Mouse (Mus musculus): ENCODE results near the gene Ctnna3. TPM values are rescaled to one million over a fixed set of nuclear protein-coding genes. Genes with fewer than 3 reads are reported as not detected.

Ctnna3 gene
- total and polyA plus RNA-seq, 2 experiments from 2014 or later = 0.63 to 1.0 TPM

DNA sequence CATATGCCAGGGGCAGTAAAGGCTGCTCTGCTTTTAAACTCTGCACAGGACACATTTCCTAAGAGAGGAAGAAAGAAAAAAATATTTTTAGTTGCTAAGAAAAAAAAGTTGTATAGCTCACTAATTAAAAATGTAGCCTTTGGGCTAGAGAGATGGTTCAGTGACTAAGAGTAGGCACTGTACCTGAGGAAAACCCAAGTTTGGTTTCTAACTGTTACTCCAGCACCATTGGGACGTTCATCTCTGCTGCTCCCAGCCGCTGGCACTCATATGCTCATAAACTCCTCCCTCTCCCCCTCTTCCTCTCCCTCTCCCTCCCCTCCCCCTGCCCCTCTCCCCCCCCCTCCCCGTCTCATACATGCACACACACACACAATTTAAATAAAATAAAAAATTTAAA is 1441.0 kb downstream of the Ctnna3 start:
- ATAC-seq (ENCODE audit: low FRiP score) (no peak), DNase-seq (ENCODE audit: low spot score) (no peak)
- 69% methylated on average over 3 of the region's 3 CpGs for WGBS
- no peak overlapping the region for H3K4me3 ChIP-seq (ENCODE audit: low read depth, low read length)
- no peak for TF ChIP-seq CTCF (IDR thresholded peaks at IDR 0.05)
- no peak overlapping the region for H3K27ac ChIP-seq (ENCODE audit: low read depth, low read length)
- H3K4me2 ChIP-seq (ENCODE audit: low read depth, low read length, poor library complexity, severe bottlenecking) = no peak overlapping the region
- no peaks in the 10 kb centered on the region for H3K9me3 ChIP-seq (ENCODE audit: low read length)
- H3K36me3 ChIP-seq (ENCODE audit: insufficient read depth, low read length) = no peaks in the 10 kb centered on the region
- no peak overlapping the region for H3K9ac ChIP-seq (replicated peaks; ENCODE audit: low read length, poor library complexity, severe bottlenecking)
- H3K4me1 ChIP-seq (ENCODE audit: insufficient read depth, low read length) = no peaks in the 10 kb centered on the region
- no peaks in the 10 kb centered on the region for H3K27me3 ChIP-seq (ENCODE audit: insufficient read depth, low read length)

DNA sequence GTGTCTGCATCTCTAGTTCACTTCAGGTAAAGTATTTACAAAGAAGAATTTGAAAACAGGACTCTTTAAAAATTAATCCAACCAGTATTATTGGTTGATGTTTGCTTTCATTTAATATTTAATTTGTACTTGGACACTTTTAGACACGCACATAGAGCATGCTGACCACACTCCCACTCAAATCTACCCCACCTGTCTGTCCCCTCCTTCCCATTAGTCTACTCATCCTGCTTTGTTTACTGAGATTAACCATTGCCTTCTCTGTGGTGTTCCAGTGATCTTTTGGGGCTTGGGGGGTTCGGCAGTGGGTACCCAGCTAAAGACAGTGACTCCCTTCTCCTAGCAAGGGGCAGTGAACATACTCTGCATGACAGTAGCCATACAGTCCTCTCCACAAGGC is 1446.6 kb downstream of the Ctnna3 start:
- TF ChIP-seq CTCF (IDR thresholded peaks at IDR 0.05) = no peak

DNA sequence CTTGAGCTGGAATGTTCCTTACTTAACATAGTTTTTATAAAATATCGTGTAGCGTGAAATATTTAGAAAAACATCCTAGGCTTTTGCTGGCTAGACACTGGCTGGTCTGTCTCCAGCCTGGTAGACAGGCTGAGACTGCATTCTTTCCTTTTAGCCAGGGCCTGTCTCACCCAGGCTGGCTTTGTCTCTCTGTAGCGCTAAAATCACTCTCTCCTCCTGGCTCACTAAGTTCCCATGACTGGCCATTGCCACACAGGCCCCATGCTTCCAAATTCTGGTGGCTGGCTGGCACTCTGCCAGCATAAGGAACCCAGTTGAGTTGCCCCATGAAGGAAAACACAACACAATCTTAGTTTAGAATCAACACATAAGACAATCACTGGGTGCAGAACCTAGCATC is 1450.0 kb downstream of the Ctnna3 start:
- DNase-seq (ENCODE audit: low spot score) = no peak
- Histone ChIP-seq H3K27me3 (ENCODE audit: insufficient read depth, low read length) (no peaks in the 10 kb centered on the region), H3K9me3 (ENCODE audit: low read length) (no peaks in the 10 kb centered on the region), H3K27ac (ENCODE audit: low read depth, low read length) (no peak overlapping the region), H3K4me2 (ENCODE audit: low read depth, low read length, poor library complexity, severe bottlenecking) (no peak overlapping the region), H3K9ac (replicated peaks; ENCODE audit: low read length, poor library complexity, severe bottlenecking) (no peak overlapping the region), H3K4me1 (ENCODE audit: insufficient read depth, low read length) (no peaks in the 10 kb centered on the region), H3K36me3 (ENCODE audit: insufficient read depth, low read length) (no peaks in the 10 kb centered on the region), H3K4me3 (ENCODE audit: low read depth, low read length) (no peak overlapping the region)
- no peak for TF ChIP-seq CTCF (IDR thresholded peaks at IDR 0.05)
- ATAC-seq (ENCODE audit: low FRiP score) = no peak
- WGBS = 71% methylated on average over 3 of the region's 3 CpGs

More for the DNA sequence above, 1446.6 kb downstream of the Ctnna3 start:
- Histone ChIP-seq H3K9me3 (ENCODE audit: low read length) (no peaks in the 10 kb centered on the region), H3K4me3 (ENCODE audit: low read depth, low read length) (no peak overlapping the region), H3K4me2 (ENCODE audit: low read depth, low read length, poor library complexity, severe bottlenecking) (no peak overlapping the region), H3K27me3 (ENCODE audit: insufficient read depth, low read length) (no peaks in the 10 kb centered on the region), H3K9ac (replicated peaks; ENCODE audit: low read length, poor library complexity, severe bottlenecking) (no peak overlapping the region), H3K36me3 (ENCODE audit: insufficient read depth, low read length) (no peaks in the 10 kb centered on the region), H3K27ac (ENCODE audit: low read depth, low read length) (no peak overlapping the region), H3K4me1 (ENCODE audit: insufficient read depth, low read length) (no peaks in the 10 kb centered on the region)
- WGBS = 78% methylated on average over 2 of the region's 2 CpGs
- ATAC-seq (ENCODE audit: low FRiP score) (no peak), DNase-seq (ENCODE audit: low spot score) (no peak)

DNA sequence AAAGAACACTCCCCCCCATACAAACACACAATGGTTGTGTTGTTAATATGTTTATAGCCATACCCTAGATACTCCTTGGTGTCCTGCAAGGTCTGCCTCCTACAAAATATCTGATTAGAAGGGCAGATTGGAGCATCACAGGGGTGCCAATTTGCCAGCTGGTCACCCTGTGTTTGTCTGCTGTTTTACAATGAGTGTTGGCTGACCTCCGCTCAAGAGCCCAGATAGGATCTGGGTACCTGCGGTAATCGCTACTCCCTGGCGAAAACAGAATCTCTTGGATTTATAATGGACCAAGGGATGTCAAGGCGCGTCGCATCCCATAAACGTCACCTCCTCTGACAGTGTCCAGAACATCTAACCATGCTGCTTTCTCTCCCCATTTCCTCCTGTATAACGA is 1457.0 kb downstream of the Ctnna3 start:
- Histone ChIP-seq H3K27ac (ENCODE audit: low read depth, low read length) (no peak overlapping the region), H3K4me2 (ENCODE audit: low read depth, low read length, poor library complexity, severe bottlenecking) (no peak overlapping the region), H3K9me3 (ENCODE audit: low read length) (no peaks in the 10 kb centered on the region), H3K4me1 (ENCODE audit: insufficient read depth, low read length) (no peaks in the 10 kb centered on the region), H3K9ac (replicated peaks; ENCODE audit: low read length, poor library complexity, severe bottlenecking) (no peak overlapping the region), H3K4me3 (ENCODE audit: low read depth, low read length) (no peak overlapping the region), H3K36me3 (ENCODE audit: insufficient read depth, low read length) (no peaks in the 10 kb centered on the region), H3K27me3 (ENCODE audit: insufficient read depth, low read length) (no peaks in the 10 kb centered on the region)
- DNase-seq (ENCODE audit: low spot score) (peak; percentile 64), ATAC-seq (ENCODE audit: low FRiP score) (no peak)
- TF ChIP-seq CTCF (IDR thresholded peaks at IDR 0.05) = no peak
- 76% methylated on average over 9 of the region's 9 CpGs for WGBS

DNA sequence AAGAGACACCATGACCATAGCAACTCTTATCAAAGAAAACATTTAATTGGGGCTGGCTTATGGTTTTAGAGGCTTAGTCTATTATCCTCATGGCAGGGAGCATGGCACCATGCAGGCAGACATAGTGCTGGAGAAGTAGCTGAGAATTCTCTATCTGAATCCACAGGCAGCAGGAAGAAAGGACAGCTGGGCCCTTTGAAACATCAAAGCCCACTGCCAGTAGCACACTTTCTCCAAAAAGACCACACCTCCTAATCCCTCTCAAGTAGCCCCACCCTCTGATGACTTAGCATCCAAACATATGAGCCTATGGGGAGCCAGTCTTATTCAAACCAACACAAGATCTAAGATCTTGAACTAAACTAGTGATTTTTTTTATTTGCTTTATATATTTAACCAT is 1462.6 kb downstream of the Ctnna3 start:
- H3K27me3 ChIP-seq (ENCODE audit: insufficient read depth, low read length) = no peaks in the 10 kb centered on the region
- H3K36me3 ChIP-seq (ENCODE audit: insufficient read depth, low read length) = no peaks in the 10 kb centered on the region
- no peak overlapping the region for H3K4me3 ChIP-seq (ENCODE audit: low read depth, low read length)
- no peak overlapping the region for H3K27ac ChIP-seq (ENCODE audit: low read depth, low read length)
- H3K4me2 ChIP-seq (ENCODE audit: low read depth, low read length, poor library complexity, severe bottlenecking) = no peak overlapping the region
- H3K9ac ChIP-seq (replicated peaks; ENCODE audit: low read length, poor library complexity, severe bottlenecking) = no peak overlapping the region
- ATAC-seq (ENCODE audit: low FRiP score) (no peak), DNase-seq (ENCODE audit: low spot score) (no peak)
- no peaks in the 10 kb centered on the region for H3K9me3 ChIP-seq (ENCODE audit: low read length)
- H3K4me1 ChIP-seq (ENCODE audit: insufficient read depth, low read length) = no peaks in the 10 kb centered on the region
- TF ChIP-seq CTCF (IDR thresholded peaks at IDR 0.05) = no peak

DNA sequence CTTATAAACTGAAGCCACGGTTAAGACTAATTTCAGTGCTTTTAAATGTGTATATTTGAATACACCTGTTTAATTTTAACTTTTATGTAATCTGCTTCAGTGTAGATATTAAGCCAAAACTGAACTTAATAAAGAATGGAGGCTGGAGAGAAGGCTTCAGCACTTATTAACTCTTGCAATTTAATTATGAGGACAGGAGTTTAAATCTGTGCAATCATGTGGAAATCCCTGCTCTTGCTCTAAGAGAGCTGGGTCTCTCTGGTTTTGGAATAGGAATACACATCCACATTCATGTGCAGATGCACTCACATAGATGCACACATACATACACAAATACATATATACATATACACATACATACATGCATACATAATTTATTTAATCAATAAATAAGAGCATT is 1468.8 kb downstream of the Ctnna3 start:
- Histone ChIP-seq H3K4me1 (ENCODE audit: insufficient read depth, low read length) (no peaks in the 10 kb centered on the region), H3K9me3 (ENCODE audit: low read length) (no peaks in the 10 kb centered on the region), H3K36me3 (ENCODE audit: insufficient read depth, low read length) (no peaks in the 10 kb centered on the region), H3K9ac (replicated peaks; ENCODE audit: low read length, poor library complexity, severe bottlenecking) (no peak overlapping the region), H3K27me3 (ENCODE audit: insufficient read depth, low read length) (no peaks in the 10 kb centered on the region), H3K27ac (ENCODE audit: low read depth, low read length) (no peak overlapping the region), H3K4me3 (ENCODE audit: low read depth, low read length) (no peak overlapping the region), H3K4me2 (ENCODE audit: low read depth, low read length, poor library complexity, severe bottlenecking) (no peak overlapping the region)
- DNase-seq (ENCODE audit: low spot score) = no peak
- no peak for TF ChIP-seq CTCF (IDR thresholded peaks at IDR 0.05)
- ATAC-seq (ENCODE audit: low FRiP score) = no peak
- WGBS = 85% methylated on average over 1 of the region's 1 CpGs

Data from midbrain, postnatal 0 days (tissue).